In the genomic region with DNA sequence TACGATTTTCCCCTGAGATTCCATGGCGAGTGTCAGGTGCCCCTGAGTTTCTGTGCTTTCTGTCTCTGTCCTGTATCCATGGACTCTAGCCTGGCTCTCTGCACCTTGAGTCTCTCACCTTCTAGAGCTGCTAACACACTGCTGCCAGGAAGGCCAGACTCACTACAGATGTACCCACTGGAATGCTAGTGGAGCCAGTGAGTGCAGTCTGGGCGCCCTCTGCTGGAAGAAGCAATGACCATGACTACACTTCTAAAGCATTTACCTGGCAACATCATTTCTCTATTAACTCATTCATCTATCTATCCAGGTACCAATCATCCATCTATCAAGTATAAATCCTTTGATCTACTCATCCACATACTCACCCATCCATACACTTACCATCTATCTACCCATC, we compare ENCODE assay signal across 8 mouse cellular contexts. TPM values are rescaled to one million over a fixed set of nuclear protein-coding genes. Genes with fewer than 3 reads are reported as not detected.
DNase-seq lines count a peak whose midpoint lies in the region; ATAC-seq and TF ChIP-seq lines count a peak whose summit lies in the region.

No protein-coding gene starts in this region.

- peak; percentile 26 for ATAC-seq in Patski
- peak; percentile 70; the same call in 1 of the 2 replicates for ATAC-seq in forebrain, embryonic 16.5 days
- ATAC-seq in hindbrain, embryonic 14.5 days (ENCODE audit: low FRiP score) = peak; percentile 73; the same call in 1 of the 2 replicates
- ATAC-seq in erythroblast, adult 5-6 weeks (replicated peaks; ENCODE audit: low FRiP score, poor library complexity, severe bottlenecking) = no peak

- TF ChIP-seq CTCF in Patski (IDR thresholded peaks at IDR 0.05) = peak; percentile 88

- CTCF ChIA-PET in Patski (lab: Charles Lee) = interaction anchor here (0.6 to 5.2 kb wide), 3 partner anchors 73 to 82 kb away, joined by 3 to 40 read pairs (median 3); no protein-coding TSS in a partner anchor

- no peak overlapping the region for H3K4me2 ChIP-seq in forebrain, embryonic 16.5 days (ENCODE audit: low read length)
- H3K4me2 ChIP-seq in hindbrain, embryonic 14.5 days (replicated peaks) = no peak overlapping the region

- H3K27me3 ChIP-seq in Patski = peaks cover 4% of the 10 kb centered on the region
- no peaks in the 10 kb centered on the region for H3K27me3 ChIP-seq in forebrain, embryonic 16.5 days (replicated peaks; ENCODE audit: control insufficient read depth, insufficient read depth, low read length)
- no peaks in the 10 kb centered on the region for H3K27me3 ChIP-seq in hindbrain, embryonic 14.5 days (ENCODE audit: control insufficient read depth, insufficient read depth, low read length)

- no peaks in the 10 kb centered on the region for H3K4me1 ChIP-seq in forebrain, embryonic 16.5 days (replicated peaks; ENCODE audit: control insufficient read depth, insufficient read depth, low read length)
- H3K4me1 ChIP-seq in hindbrain, embryonic 14.5 days (replicated peaks; ENCODE audit: control insufficient read depth, insufficient read depth, low read length) = no peaks in the 10 kb centered on the region

- 42% methylated on average over 3 of the region's 3 CpGs for WGBS in forebrain, embryonic 16.5 days
- WGBS in hindbrain, embryonic 14.5 days = 47% methylated on average over 3 of the region's 3 CpGs

- no peaks in the 10 kb centered on the region for H3K9me3 ChIP-seq in forebrain, embryonic 16.5 days (ENCODE audit: control insufficient read depth, low read length)
- no peaks in the 10 kb centered on the region for H3K9me3 ChIP-seq in hindbrain, embryonic 14.5 days (ENCODE audit: control insufficient read depth, low read length)

- in situ Hi-C loops in Patski (cut with MboI; ENCODE audit: low pct_unique_long_range_greater_than_20kb) = loop anchor here (5.0 kb wide), 2 partner anchors 78 to 143 kb away; no protein-coding TSS in a partner anchor

- POLR2A ChIA-PET in Patski (lab: Charles Lee) = interaction anchor here (0.5 kb wide), 1 partner anchor 173 kb away, joined by 3 read pairs; no protein-coding TSS in a partner anchor

- H3K4me3 ChIP-seq in forebrain, embryonic 16.5 days (replicated peaks; ENCODE audit: low read length) = no peak overlapping the region
- H3K4me3 ChIP-seq in hindbrain, embryonic 14.5 days (replicated peaks; ENCODE audit: low read length) = no peak overlapping the region

- no peak overlapping the region for H3K9ac ChIP-seq in forebrain, embryonic 16.5 days (replicated peaks; ENCODE audit: low read depth, low read length)
- H3K9ac ChIP-seq in hindbrain, embryonic 14.5 days = no peak overlapping the region

- no peak overlapping the region for H3K27ac ChIP-seq in forebrain, embryonic 16.5 days (ENCODE audit: low read length)
- no peak overlapping the region for H3K27ac ChIP-seq in hindbrain, embryonic 14.5 days

- H3K36me3 ChIP-seq in forebrain, embryonic 16.5 days (ENCODE audit: control insufficient read depth, insufficient read depth) = no peaks in the 10 kb centered on the region
- H3K36me3 ChIP-seq in hindbrain, embryonic 14.5 days (replicated peaks; ENCODE audit: control insufficient read depth, insufficient read depth) = no peaks in the 10 kb centered on the region

- no peak for DNase-seq in Patski (ENCODE audit: low read depth, low spot score)
- peak; percentile 68 to 73 for DNase-seq in cerebellum, adult 18-20 months
- DNase-seq in hindbrain, embryonic 14.5 days (ENCODE audit: low spot score) = peak; percentile 78
- peak; percentile 46 for DNase-seq in layer of hippocampus, adult 9-10 months (ENCODE audit: low spot score)
- peak; percentile 83 for DNase-seq in lung, postnatal 36 days
- peak; percentile 31 to 44 for DNase-seq in right cerebral cortex, postnatal 36 days (ENCODE audit: low spot score in 2 of 2)

RNA-seq across cellular contexts. Expression of gene Gucy2d, which starts 9.4 kb away (rescaled TPM):
- not detected for polyA plus RNA-seq in Patski (2021)
- polyA plus RNA-seq in forebrain, embryonic 16.5 days (2015; fragmentation: Nextera tagmentation; extraction: Ambion mirVana) = not detected in 2 replicates
- 0.19 and 0.39 TPM in 2 replicates for polyA plus RNA-seq in hindbrain, embryonic 14.5 days (2014; fragmentation: Nextera tagmentation; extraction: Ambion mirVana)
- total RNA-seq in erythroblast, adult 5-6 weeks (2015; ENCODE audit: low replicate concordance) = not detected in 2 replicates
- total RNA-seq in erythroblast, adult 5-6 weeks (2017; ENCODE audit: low replicate concordance) = not detected in 2 replicates

RNA-seq across cellular contexts. Expression of gene Lrrc32, which starts 58.3 kb away (rescaled TPM):
- polyA plus RNA-seq in Patski (2021) = 8.9 TPM
- polyA plus RNA-seq in forebrain, embryonic 16.5 days (2015; fragmentation: Nextera tagmentation; extraction: Ambion mirVana) = 2.6 and 2.8 TPM in 2 replicates
- 5.1 and 7.2 TPM in 2 replicates for polyA plus RNA-seq in hindbrain, embryonic 14.5 days (2014; fragmentation: Nextera tagmentation; extraction: Ambion mirVana)
- total RNA-seq in erythroblast, adult 5-6 weeks (2015; ENCODE audit: low replicate concordance) = not detected in 2 replicates
- total RNA-seq in erythroblast, adult 5-6 weeks (2017; ENCODE audit: low replicate concordance) = not detected in 2 replicates
